Mouse (Mus musculus) liver, adult (tissue): ENCODE results near the gene Rab26.

ENCODE experiments used
- GATA4 ChIP-seq: IDR thresholded peaks from 2 replicates; pipeline ENCODE4 v1.6.1; 2014; ENCODE audit warnings: mild to moderate bottlenecking, low read length; ENCODE audit not compliant: insufficient replicate concordance

Rab26 gene

DNA sequence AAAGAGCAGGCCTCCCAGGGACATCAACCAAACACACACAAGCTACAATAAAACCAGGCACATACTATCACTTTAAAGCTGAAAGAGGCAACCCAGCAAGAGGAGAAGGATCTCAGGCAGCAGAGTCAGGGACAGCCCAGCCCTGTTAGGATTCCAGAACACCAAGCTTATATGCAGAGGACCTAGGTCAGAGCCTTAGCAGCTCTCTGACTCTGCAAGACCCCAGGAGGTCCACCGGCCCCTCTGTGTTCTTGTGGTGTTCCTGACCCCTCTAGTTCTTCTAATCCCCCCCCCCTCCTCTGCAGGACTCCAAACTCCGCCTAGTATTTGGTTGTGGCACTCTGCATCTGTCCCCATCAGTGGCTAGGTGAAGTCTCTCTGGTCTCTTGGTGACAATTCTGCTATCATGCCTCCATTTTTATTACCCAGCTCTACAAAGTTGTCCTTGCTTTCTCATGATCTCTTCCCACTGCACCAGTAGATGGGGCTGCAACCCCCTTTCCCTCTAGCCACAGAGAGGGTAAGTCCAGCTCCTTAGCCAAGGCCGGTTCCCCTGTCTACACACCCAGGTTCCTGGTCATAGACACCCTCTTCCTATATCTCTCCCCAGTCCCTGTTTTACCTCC lies 53.7 kb downstream of the Rab26 start:
- TF ChIP-seq GATA4: no peak

DNA sequence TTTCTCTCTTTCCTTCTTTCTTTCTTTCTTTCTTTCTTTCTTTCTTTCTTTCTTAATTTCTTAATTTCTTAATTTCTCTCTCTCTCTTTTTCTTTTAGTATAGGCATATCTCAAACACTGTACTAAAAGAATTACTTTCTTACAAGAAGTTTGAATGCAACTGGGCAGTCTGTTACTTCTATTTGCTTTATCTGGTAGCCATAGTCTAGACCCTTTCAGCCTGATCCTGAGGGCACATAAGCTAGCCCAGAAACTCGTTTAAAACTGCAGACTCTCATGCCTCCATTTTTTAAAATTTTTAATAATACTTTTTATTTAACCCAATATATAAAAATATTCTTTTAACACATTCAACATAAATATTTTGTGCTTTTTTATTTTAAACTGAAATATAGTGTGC lies 54.6 kb downstream of the Rab26 start:
- TF ChIP-seq GATA4: no peak

GRCm38 (mm10) chr17:24478663-24479380 lies 55.2 kb downstream of the Rab26 start, which contains the start of gene Mlst8:
Gene Mlst8, minus strand, starts transcription at chr17:24479078.
- no peak for TF ChIP-seq GATA4

- TF ChIP-seq GATA4: no peak
Observed at GRCm38 (mm10) chr17:24477985-24478600, 55.9 kb downstream of the Rab26 start.
